Mouse (Mus musculus) kidney, adult 2 months (tissue): ENCODE measurements around the gene Mterf1a. TPM values are rescaled to one million over a fixed set of nuclear protein-coding genes. Genes with fewer than 3 reads are reported as not detected.

ENCODE experiments used
- DNase-seq: peaks from one replicate; pipeline ENCODE4 v3.0.0; 2021
- H3K27ac ChIP-seq: fragments of 200-500 bp; 2 replicates; pipeline ENCODE4 v1.5.1; 2012; ENCODE audit warnings: low read depth, low read length, control low read depth, inconsistent platforms; ENCODE audit not compliant: insufficient read depth
- H3K27me3 ChIP-seq: fragments of 200-500 bp; replicated peaks from 2 replicates; pipeline ENCODE4 v1.6.1; 2012; ENCODE audit warnings: mild to moderate bottlenecking, moderate library complexity, low read length, inconsistent platforms; ENCODE audit not compliant: control insufficient read depth, insufficient read depth
- H3K36me3 ChIP-seq: fragments of 200-500 bp; 2 replicates; pipeline ENCODE4 v1.6.1; 2012; ENCODE audit warnings: mild to moderate bottlenecking, moderate library complexity, low read length, inconsistent platforms; ENCODE audit not compliant: control insufficient read depth, insufficient read depth
- H3K4me1 ChIP-seq: fragments of 200-500 bp; 2 replicates; pipeline ENCODE4 v1.6.1; 2011; ENCODE audit warnings: low read length; ENCODE audit not compliant: control insufficient read depth, insufficient read depth
- H3K4me3 ChIP-seq: fragments of 200-500 bp; 2 replicates; pipeline ENCODE4 v1.5.1; 2011; ENCODE audit warnings: mild to moderate bottlenecking, low read depth, low read length, control low read depth; ENCODE audit not compliant: insufficient read depth
- CTCF ChIP-seq: fragments of 200-500 bp; conservative IDR thresholded peaks from 2 replicates; pipeline ENCODE4 v1.5.1; 2011; ENCODE audit warnings: low read depth, mild to moderate bottlenecking, control low read depth, low read length, moderate library complexity, mixed read lengths; ENCODE audit not compliant: insufficient read depth, insufficient read length
- POLR2A ChIP-seq: fragments of 200-500 bp; IDR thresholded peaks from one replicate; pipeline ENCODE4 v1.6.1; 2011; ENCODE audit warnings: low read depth, low read length, control low read depth
- WGBS: fragments of 180-500 bp; shearing (Covaris S2); methylation state at CpG from one replicate; pipeline ENCODE4 v1.1.7; 2018; 5-methylcytosine and 5-hydroxymethylcytosine counted together
- polyA plus RNA-seq: library from polyadenylated mRNA; depleted of rRNA; stranded (reverse); fragments of >200 nt; gene quantifications from 2 replicates; pipeline ENCODE4 v1.2.3, GENCODE M21; 2012

The Mterf1a gene
- polyA plus RNA-seq, 1 experiment: 1.1 TPM

GRCm38 (mm10) chr5:3933551-3933950, 39.8 kb upstream of the Mterf1a start:
- 95% methylated on average over 3 of the region's 3 CpGs for WGBS
- Histone ChIP-seq H3K36me3 (no peaks in the 10 kb centered on the region), H3K4me1 (peaks cover 7% of the 10 kb centered on the region; the same call in 1 of the 2 replicates), H3K27me3 (no peaks in the 10 kb centered on the region), H3K4me3 (no peak overlapping the region), H3K27ac (no peak overlapping the region)
- no peak for DNase-seq
- TF ChIP-seq POLR2A (no peak), CTCF (no peak)

DNA sequence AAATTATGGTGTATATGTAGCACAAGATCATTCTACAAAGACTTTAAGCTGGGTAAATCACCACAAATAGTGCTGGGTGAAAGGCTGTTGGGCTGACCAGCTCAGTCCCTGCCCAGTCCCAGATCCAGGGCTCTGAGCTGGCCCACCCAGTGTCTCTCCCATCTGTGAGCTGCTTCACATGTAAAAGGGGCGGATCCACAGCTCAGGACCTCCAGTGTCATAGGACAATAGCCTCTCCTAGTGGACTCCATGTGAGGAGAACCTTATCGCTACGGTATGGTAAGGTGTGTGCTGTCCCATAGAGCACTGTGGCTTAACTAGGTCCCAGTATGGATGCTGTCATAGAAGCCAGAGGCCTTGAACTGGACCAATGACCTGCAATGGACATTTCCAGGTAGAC, 37.9 kb upstream of the Mterf1a start:
- Histone ChIP-seq H3K4me1 (peaks cover 4% of the 10 kb centered on the region), H3K27me3 (no peaks in the 10 kb centered on the region), H3K27ac (no peak overlapping the region), H3K36me3 (no peaks in the 10 kb centered on the region), H3K4me3 (no peak overlapping the region)
- TF ChIP-seq POLR2A: no peak
- WGBS: 94% methylated on average over 3 of the region's 3 CpGs
- no peak for DNase-seq

- TF ChIP-seq POLR2A (no peak), CTCF (no peak)
- WGBS: 68% methylated on average over 5 of the region's 5 CpGs
- no peak for DNase-seq
- Histone ChIP-seq H3K4me1 (peaks cover 4% of the 10 kb centered on the region), H3K27ac (no peak overlapping the region), H3K27me3 (no peaks in the 10 kb centered on the region), H3K4me3 (no peak overlapping the region), H3K36me3 (no peaks in the 10 kb centered on the region)
These were observed 37.0 kb upstream of the Mterf1a start for GRCm38 (mm10) chr5:3930760-3931159.

DNA sequence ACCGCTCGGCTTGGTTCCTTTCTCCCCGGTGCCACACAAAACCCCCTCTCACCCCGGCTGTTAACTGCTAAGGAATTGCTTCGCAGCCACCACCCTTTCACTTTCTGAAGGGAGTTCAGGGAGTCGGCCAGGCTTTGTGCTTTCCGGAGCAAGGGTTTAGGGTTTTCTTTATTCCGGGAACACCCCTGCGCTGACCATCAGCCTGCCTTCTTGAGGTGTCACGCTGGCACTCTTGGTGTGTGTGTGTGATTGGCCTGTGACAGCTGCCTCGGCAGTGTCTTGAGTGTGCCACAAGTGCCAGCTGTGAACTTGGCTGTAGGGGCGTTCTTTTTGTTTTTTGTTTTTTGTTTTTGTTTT, 34.9 kb upstream of the Mterf1a start:
- DNase-seq: peak; percentile 49
- Histone ChIP-seq H3K4me3 (peak overlapping the region; percentile 97), H3K27ac (no peak overlapping the region; the same call in 1 of the 2 replicates), H3K36me3 (no peaks in the 10 kb centered on the region), H3K27me3 (no peaks in the 10 kb centered on the region), H3K4me1 (peaks cover 4% of the 10 kb centered on the region)
- TF ChIP-seq POLR2A (no peak), CTCF (no peak)
- WGBS: under 1% methylated on average over 12 of the region's 12 CpGs

GRCm38 (mm10) chr5:3927801-3928689, 34.3 kb upstream of the Mterf1a start, which contains the start of gene Akap9:
Akap9 (plus strand) TSS chr5:3928054.
- 1% methylated on average over 82 of the region's 82 CpGs for WGBS

GRCm38 (mm10) chr5:3926666-3927065, 32.9 kb upstream of the Mterf1a start:
- Histone ChIP-seq H3K4me1 (peaks cover 4% of the 10 kb centered on the region), H3K27ac (no peak overlapping the region), H3K4me3 (no peak overlapping the region), H3K36me3 (no peaks in the 10 kb centered on the region), H3K27me3 (no peaks in the 10 kb centered on the region)
- WGBS: 45% methylated on average over 4 of the region's 4 CpGs
- no peak for DNase-seq
- TF ChIP-seq CTCF (no peak), POLR2A (no peak)

More at GRCm38 (mm10) chr5:3927801-3928689, 34.3 kb upstream of the Mterf1a start, which contains the start of gene Akap9:
- no peaks in the 10 kb centered on the region for H3K36me3 ChIP-seq
- H3K27me3 ChIP-seq: no peaks in the 10 kb centered on the region
- TF ChIP-seq POLR2A: no peak
- peak; percentile 80 for DNase-seq
- peak within 1 kb of the TSS; percentile 97 for H3K4me3 ChIP-seq
- peak within 1 kb of the TSS; percentile 93 for H3K27ac ChIP-seq
- peaks cover 4% of the 10 kb centered on the region for H3K4me1 ChIP-seq

DNA sequence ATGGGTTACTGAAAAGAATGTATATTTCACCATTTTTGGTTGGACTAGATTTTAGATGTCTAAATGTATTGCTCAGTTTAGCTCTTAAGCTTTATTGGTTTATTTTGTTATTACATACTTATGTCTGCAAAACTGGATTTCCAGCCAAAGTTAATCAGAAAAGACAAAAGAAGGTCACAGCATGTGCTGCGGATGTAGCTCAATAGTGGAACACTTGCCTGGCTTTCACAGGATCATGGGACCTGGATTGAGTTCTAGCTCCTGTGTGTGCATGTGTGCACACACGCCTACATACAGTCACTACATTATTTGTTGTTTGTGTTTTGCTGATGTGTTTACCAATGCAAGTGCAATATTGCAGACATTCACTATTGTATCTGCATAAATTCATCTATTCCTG, 28.6 kb upstream of the Mterf1a start:
- no peak overlapping the region for H3K4me3 ChIP-seq
- H3K27me3 ChIP-seq: no peaks in the 10 kb centered on the region
- H3K36me3 ChIP-seq: no peaks in the 10 kb centered on the region
- DNase-seq: no peak
- TF ChIP-seq POLR2A: no peak
- TF ChIP-seq CTCF: no peak
- WGBS: 96% methylated on average over 2 of the region's 2 CpGs
- no peaks in the 10 kb centered on the region; the same call in 1 of the 2 replicates for H3K4me1 ChIP-seq
- no peak overlapping the region for H3K27ac ChIP-seq
